Mouse (Mus musculus) kidney, adult 2 months (tissue): ENCODE measurements around the gene St3gal2.

ENCODE experiments used
- CTCF ChIP-seq: fragments of 200-500 bp; conservative IDR thresholded peaks from 2 replicates; pipeline ENCODE4 v1.5.1; 2011; ENCODE audit warnings: low read depth, mild to moderate bottlenecking, control low read depth, low read length, moderate library complexity, mixed read lengths; ENCODE audit not compliant: insufficient read depth, insufficient read length
- POLR2A ChIP-seq: fragments of 200-500 bp; IDR thresholded peaks from one replicate; pipeline ENCODE4 v1.6.1; 2011; ENCODE audit warnings: low read depth, low read length, control low read depth

DNA sequence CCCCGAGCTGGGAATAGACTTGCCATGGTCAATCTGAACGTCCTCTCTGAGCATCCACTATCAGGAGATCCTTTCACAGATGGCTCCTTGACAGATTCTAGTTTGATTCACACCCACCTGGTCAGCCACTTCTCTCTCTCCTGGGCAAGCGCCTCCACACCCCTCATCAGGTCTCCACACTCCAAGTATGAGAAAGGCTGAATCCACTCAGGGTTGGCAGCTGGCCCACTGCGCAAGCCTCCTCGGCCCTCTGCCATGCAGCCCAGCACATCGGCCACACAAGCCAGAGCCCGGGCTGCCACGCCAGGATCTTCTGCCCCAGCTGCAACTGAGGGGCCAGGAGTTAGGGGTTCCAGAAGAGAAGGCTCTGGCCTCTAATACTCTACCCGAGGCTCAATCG is 32.2 kb upstream of the St3gal2 start:
- TF ChIP-seq CTCF (no peak), POLR2A (no peak)
